Mouse (Mus musculus) stomach, embryonic 14.5 days (tissue): ENCODE data around the gene Gabrr2. TPM values are rescaled to one million over a fixed set of nuclear protein-coding genes. Genes with fewer than 3 reads are reported as not detected.

Experiments
- polyA plus RNA-seq: library from polyadenylated mRNA; unstranded; fragments of >200 nt; fragmentation: Nextera tagmentation; extraction: Ambion mirVana; gene quantifications from 2 replicates; pipeline ENCODE4 v1.2.1, GENCODE M21; 2014

The Gabrr2 gene
- polyA plus RNA-seq, 1 experiment from 2014 or later = 0.25 TPM

Other genes starting within 250 kb of the Gabrr2 start
- gene Ankrd6, start 112.2 kb upstream of the Gabrr2 start, polyA plus RNA-seq = 5.6 and 6.9 TPM in 2 replicates
- 7.1 and 11.0 TPM in 2 replicates for gene Rragd, start 80.0 kb upstream of the Gabrr2 start, polyA plus RNA-seq
- 38.2 and 45.5 TPM in 2 replicates for gene Ube2j1, start 31.6 kb upstream of the Gabrr2 start, polyA plus RNA-seq
- gene Gabrr1, start 69.5 kb downstream of the Gabrr2 start, polyA plus RNA-seq = not detected in 2 replicates
- gene Pm20d2, start 126.7 kb downstream of the Gabrr2 start, polyA plus RNA-seq = 0.93 and 1.3 TPM in 2 replicates
- 11.1 and 12.1 TPM in 2 replicates for gene Srsf12, start 146.0 kb downstream of the Gabrr2 start, polyA plus RNA-seq
- gene Pnrc1, start 227.2 kb downstream of the Gabrr2 start, polyA plus RNA-seq = 112 and 121 TPM in 2 replicates
- 27.4 and 28.0 TPM in 2 replicates for gene Rngtt, start 247.3 kb downstream of the Gabrr2 start, polyA plus RNA-seq